Mouse (Mus musculus) R1 (cell line): Measurements from ENCODE around the gene Dpp6.

Experiments used
- DNase-seq: peaks from one replicate; pipeline ENCODE4 v3.0.0-alpha.2; 2018; ENCODE audit warnings: low read depth, low spot score

Dpp6 gene

GRCm38 (mm10) chr5:27275871-27276270, 458.9 kb downstream of the Dpp6 start:
- DNase-seq, result no peak

- no peak for DNase-seq
Observed at GRCm38 (mm10) chr5:27278120-27278645, 461.2 kb downstream of the Dpp6 start.

GRCm38 (mm10) chr5:27286876-27287275, 469.9 kb downstream of the Dpp6 start:
- DNase-seq, result no peak

- DNase-seq, result no peak
Observed at GRCm38 (mm10) chr5:27291378-27291777, 474.4 kb downstream of the Dpp6 start.

- no peak for DNase-seq
Observed at GRCm38 (mm10) chr5:27292236-27292635, 475.2 kb downstream of the Dpp6 start.

GRCm38 (mm10) chr5:27304115-27304514, 487.1 kb downstream of the Dpp6 start:
- DNase-seq, result no peak

- no peak for DNase-seq
Observed at GRCm38 (mm10) chr5:27306497-27307152, 489.6 kb downstream of the Dpp6 start.

GRCm38 (mm10) chr5:27310217-27310616, 493.2 kb downstream of the Dpp6 start:
- no peak for DNase-seq

- no peak for DNase-seq
Observed at GRCm38 (mm10) chr5:27316674-27317073, 499.7 kb downstream of the Dpp6 start.

- no peak for DNase-seq
Observed at GRCm38 (mm10) chr5:27317264-27317663, 500.3 kb downstream of the Dpp6 start.

- no peak for DNase-seq
Observed at GRCm38 (mm10) chr5:27317832-27318231, 500.8 kb downstream of the Dpp6 start.

GRCm38 (mm10) chr5:27319731-27320130, 502.7 kb downstream of the Dpp6 start:
- no peak for DNase-seq

- no peak for DNase-seq
Observed at GRCm38 (mm10) chr5:27322895-27323792, 506.1 kb downstream of the Dpp6 start.

GRCm38 (mm10) chr5:27324346-27324928, 507.4 kb downstream of the Dpp6 start:
- DNase-seq, result peak; percentile 56

- DNase-seq, result no peak
Observed at GRCm38 (mm10) chr5:27336698-27337097, 519.7 kb downstream of the Dpp6 start.

GRCm38 (mm10) chr5:27339196-27340030, 522.4 kb downstream of the Dpp6 start:
- no peak for DNase-seq

- peak; percentile 56 for DNase-seq
Observed at GRCm38 (mm10) chr5:27342276-27342675, 525.3 kb downstream of the Dpp6 start.

GRCm38 (mm10) chr5:27343626-27344025, 526.6 kb downstream of the Dpp6 start:
- peak; percentile 72 for DNase-seq

GRCm38 (mm10) chr5:27348181-27349095, 531.4 kb downstream of the Dpp6 start:
- no peak for DNase-seq

- DNase-seq, result no peak
Observed at GRCm38 (mm10) chr5:27357630-27358029, 540.6 kb downstream of the Dpp6 start.
